Mouse (Mus musculus): ENCODE measurements around the gene Ap1g1.
"Not testable (repeated sequence)": the region's sequence is repeated elsewhere in the genome, so short reads cannot be mapped to it uniquely, and the experiment has no call there.

Gene Ap1g1

DNA sequence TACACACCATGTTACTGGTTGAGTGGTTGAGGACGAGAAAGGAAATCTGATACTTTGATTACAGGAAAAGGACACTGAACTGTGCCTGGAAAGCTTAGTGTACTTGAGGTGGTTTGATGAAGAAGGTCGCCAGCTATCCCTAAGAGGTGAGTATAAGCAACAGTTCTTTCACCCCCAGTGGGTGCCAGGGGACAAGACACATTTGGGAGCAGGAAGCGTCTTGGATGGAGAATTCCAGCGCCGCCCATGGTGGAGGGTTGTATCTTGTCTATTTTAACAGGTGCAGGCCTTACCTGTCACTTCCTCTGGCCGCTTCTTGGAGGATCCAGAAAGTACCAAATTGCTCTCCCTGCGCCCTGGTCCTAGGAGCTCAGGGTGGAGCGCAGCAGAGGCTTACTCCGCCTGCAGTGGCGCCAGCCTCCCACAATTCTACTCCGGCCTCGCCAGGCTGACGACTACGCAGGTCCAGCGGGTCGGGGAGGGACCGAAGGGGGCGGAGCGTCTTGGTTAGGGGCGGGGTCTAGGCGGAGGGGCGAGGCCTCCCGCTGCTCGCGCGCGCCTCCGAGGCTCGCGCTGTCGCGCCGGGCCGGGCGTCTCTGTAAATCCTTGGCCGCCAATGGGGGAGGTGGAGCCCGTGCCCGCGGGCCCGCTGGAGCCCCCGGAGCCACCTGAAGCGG is 89.8 kb downstream of the Ap1g1 start, which contains the start of gene Phlpp2:
Gene Phlpp2, plus strand, starts transcription at position 540 of the 677 bp plus-strand sequence.
- peak; percentile 92 for DNase-seq

DNA sequence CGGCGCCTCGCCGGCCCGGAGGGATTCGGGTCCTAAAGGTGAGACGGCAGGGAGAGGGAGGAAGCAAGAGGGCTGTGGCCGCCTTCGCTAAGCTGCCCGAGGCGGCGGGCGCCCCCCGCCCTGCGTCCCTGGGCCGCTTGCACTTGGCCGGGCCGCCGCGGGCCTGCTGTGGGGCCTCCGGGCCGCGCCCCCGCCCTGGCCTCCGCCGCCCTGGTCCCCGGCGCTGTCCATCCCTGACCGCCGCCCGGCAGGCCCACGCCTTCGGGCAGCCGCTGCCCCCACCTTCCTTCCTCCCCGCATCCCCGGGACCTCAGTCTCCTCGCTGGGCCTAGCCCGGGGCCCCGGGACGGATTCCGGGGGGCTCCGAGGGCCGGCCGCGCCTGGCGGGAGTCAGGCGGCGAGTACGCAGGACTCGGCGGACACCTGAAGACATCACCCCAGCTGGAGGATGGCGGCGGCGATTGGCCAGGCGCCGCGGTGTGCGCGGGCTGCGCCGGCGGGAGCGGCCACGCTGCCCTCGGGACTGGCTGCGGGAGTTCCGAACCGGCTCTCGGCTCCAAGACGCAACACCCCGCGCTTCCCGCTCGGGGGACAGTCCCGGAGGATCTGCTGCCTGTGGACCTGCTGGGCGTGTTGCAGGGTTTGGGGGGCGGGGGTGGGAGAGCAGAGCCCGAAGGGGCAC is 90.5 kb downstream of the Ap1g1 start:
- DNase-seq = peak; percentile 77

DNA sequence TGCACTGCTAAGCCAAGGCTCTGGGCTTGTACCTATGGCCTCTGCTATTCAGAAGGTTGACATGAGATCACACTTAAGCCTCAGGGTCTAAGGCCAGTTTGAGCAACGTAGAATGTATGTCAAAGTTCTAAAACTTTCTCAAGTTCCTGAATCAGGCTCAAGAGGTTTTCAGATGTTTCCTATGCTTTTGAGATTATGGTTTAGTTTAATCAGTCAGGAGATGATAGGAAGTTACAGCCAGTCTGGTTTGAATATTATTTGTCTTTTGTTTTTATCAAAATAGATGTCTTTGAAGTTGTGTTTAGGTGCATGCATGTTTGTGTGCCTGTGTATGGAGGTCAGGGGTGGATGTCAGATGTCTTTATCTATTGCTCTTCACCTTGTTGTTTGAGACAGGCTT is 92.7 kb downstream of the Ap1g1 start:
- no peak for DNase-seq

DNA sequence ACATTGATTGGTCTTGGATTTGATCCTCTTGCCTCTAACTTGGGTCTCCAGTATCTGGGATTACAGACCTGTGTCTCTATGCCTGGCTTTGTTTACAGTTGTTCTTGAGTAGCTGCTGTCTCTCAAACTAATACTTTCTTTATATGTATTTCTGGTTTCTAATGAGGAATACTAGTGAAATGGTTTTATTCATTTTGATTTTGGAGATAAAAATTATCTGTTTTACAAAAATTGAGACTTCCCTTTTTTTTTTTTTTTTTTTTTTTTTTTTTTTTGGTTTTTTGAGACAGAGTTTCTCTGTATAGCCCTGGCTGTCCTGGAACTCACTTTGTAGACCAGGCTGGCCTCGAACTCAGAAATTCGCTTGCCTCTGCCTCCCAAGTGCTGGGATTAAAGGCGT is 95.4 kb downstream of the Ap1g1 start:
- DNase-seq = not testable (repeated sequence)

DNA sequence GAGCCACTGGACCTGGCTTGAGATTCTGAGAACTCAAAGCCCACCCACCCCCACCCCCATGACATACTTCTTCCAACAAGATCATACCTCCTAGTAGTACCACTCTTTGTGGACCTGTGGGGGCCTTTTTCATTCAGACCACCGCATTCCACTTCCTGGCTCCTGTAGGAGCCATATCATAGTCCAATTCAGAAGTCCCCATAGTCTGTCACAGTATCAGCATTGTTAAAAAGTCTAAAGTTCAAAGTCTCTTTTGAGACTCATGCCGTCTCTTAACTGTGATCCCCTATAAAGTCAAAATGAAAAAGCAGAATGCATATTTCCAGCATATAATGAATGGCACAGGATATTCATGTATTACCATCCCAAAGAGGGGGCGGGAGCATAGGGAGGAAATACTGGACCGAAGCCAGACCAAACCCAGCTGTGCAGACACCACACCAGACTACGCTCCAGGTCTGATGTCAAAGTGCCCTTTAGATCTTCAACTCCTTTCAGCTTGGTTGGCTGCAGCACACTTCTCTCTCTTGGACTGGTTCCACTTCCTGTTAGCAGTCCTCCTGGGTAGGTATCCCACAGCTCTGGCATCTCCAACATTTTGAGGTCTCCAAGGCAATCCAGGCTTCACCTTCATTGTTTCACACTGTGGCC is 101.8 kb downstream of the Ap1g1 start:
- no peak for DNase-seq

DNA sequence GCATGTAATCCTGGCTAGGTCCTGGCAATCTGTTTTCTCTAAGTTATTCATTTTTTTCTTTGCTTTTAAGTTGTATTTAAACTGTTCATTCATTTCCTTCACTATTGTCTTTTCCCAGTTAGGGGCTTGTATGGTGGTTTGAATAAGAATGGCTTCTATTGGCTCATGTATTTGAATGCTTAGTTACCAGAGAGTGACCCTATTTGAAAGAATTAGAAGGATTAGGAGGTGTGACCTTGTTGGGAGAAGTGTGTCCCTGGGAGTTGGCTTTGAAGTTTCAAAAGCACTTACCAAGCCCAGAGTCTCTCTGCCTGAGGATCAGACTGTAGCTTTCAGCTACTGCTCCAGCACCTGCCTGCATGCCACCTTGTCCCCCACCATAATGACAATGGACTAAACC is 106.9 kb downstream of the Ap1g1 start:
- DNase-seq = no peak

DNA sequence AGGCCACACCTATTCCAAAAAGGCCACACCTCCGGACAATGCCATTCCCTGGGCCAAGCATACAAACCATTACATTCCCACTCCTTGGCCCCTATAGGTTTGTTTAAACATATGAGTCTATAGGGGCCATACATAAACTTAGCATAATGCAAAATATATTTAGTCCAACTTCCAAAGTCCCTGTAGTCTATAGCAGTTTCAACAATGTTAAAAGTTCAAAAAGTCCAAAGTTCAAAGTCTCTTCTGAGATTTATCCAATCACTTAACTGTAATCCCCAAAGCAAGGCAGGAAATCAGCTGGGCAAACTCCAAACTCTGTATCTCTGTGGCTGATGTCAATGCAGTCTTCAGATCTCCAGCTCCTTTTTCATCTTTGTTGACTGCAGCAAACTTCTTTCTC is 110.9 kb downstream of the Ap1g1 start:
- no peak for DNase-seq

DNA sequence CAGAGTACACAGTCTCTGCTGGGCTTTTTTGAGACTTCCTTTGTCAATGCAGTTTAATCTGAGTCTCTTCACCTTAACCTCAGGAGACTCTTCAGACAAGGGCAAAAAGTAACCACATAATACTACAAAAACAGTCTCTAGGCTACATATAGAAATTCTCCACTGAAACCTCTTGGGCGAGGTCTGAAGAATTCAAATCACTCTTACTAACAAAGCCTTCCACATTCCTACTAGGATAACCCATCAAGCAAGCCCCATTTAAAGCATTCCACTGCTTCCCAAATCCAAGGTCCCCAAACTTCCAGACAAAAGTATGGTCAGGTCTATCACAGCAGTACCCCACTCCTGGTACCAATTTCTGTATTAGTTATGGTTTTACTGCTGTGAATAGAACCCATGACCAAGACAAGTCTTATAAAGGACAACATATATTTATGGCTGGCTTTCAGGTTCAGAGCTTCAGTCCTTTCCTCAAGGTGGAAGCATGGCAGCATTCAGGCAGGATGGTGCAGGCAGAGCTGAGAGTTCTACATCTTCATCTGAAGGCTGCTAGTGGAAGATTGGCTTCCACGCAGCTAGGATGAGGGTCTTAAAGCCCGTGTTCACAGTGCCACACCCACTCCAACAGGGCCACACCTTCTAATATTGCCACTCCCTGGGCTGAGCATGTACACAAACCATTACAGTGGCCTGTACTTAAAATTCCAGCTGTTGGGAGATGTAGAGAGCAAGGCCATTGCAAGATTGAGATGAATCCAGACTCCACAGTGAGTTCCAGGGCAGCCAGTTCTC is 112.6 kb downstream of the Ap1g1 start:
- DNase-seq = no peak

DNA sequence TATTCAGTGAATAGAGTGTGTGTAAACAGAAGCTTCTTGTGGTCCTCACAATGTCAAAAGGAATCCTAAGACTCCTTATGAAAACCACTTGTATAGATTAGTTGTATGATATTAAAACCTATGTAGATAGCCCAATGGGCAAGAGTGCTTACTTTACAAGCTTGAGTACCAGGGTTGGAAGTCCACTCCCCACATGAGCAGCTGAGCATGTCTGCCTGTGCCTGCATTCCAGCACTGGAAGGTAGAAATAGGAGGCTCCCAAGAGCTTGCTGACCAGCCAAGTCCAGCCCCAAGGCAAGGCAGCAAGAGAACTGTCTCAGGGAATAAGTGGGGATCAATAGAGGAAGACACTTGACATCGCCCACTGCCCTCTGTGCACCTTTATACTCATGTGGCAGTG is 116.3 kb downstream of the Ap1g1 start:
- DNase-seq = no peak

DNA sequence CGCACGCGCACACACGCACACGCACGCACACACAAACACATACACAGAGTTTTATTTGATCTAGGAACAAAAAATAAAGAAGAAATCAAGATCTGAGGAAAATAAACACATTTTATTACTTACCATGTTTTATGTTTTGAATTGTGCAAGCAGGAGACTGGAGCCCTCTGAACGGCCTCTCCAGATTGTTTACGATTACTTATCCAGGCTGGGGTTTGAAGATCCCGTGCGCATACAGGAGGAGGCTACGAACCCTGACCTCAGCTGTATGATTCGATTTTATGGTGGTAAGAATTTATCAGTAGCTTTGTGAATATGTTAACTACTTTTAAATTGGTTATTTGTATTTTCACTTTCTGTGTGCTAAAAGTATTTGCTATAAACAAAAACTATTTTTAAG is 117.0 kb downstream of the Ap1g1 start:
- no peak for DNase-seq

DNA sequence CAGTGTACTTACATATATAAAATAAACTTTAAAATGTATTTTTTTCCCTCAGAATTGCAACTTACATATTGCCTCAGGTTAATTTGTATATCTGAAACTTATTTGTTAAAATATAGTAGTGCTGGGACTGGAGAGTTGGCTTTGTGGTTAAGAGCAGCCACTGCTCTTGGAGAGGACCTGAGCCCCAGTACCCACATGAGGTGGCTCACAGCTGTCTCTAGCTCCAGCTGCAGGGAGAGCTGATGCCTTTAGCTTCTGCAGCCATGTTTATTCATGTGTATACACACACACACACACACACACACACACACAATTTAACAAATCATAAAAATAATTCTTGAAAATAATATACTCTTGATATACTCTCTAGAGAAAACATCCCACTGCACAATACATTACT is 124.0 kb downstream of the Ap1g1 start:
- DNase-seq = no peak

DNA sequence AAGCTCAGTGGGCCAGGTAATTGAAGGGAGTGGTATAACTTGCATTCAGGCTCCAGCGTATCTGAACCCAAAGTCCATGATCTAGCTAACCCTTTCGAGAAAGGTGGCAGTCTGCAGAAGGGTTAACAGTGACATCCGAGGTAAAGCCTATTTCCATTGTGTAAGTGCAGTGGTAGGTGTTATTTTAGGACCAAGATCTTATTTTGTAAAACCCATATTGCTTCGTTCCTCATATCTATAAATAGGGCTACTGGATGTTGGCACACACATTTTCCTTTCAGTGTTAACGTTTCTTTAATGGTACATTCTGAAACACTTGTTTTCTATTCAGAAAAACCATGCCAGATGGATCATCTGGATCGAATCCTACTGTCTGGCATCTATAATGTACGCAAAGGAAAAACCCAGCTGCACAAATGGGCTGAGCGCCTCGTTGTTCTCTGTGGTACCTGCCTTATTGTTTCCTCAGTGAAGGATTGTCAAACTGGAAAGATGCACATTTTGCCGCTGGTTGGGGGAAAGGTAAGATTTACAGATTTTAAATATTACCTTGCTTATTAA is 125.6 kb downstream of the Ap1g1 start:
- DNase-seq = no peak

DNA sequence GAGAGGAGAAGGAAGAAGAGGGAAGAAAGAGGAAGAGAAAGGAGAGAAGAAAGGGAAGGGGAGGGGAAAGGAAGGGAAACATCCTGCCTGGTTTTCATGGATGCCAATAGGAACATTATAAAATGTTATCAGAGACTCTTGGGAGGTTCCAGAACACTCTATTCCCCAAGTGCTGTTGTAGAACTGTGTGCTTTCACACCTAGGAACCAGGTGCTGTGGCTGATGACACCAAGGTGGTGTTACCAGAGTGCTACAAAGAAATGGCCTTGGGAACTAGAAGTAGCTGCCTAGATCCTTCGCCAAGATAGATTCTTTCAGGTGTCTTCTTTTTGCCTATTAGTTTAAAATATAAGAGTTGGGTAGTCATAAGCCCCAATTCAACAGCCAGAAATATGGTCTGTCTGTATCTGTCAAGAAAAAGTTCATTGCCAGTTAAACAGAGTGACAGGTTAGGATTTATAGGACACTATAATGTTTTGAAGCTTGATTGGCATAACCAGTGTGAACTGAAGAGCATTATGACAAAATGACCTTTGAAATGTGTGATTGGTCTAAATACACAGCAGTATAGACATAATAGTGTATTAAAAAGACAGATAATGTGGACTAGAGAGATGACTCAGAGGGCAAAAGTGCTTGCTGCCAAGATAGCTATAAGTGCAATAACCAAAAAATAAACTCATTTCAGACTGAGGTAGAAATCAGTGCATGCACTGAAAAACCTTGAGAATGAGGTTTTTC is 126.7 kb downstream of the Ap1g1 start:
- no peak for DNase-seq

DNA sequence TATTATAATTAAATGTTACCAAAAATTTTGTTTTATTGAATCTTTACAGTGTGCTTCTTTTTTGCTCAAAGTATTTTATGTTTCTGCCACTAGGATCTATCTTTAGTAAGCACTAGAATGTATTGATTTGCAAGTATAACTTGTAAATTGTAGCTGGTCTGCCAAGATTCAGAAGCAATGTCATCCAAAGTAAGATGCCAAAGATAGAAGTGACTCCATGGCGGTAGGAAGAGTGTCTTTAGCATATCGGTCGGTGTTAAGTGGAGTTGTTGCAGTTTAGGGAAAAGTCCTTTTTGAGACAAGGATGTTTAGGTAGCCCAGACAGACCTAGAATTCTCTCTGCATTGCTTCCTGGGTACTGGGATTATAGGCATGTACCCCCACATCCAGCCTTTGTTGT is 128.6 kb downstream of the Ap1g1 start:
- DNase-seq = no peak

DNA sequence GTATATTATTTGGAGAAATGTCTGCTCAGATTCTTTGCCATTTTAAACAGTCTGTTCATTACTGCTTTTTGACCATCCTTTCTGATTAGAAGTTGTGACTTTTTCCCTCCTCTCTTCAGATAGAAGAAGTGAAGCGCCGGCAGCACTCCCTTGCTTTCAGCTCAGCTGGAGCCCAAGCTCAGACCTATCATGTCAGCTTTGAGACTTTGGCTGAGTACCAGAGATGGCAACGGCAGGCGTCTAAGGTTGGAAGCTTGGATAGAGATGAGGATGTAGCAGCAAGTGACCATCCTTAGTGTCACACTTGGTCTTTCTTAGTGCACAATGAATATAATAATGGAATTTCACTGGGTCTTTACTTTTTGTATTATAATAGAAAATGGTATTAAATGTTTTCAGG is 129.0 kb downstream of the Ap1g1 start:
- no peak for DNase-seq
